Mouse (Mus musculus): ENCODE results near the gene Negr1.

- no peak for TF ChIP-seq ZC3H11A (IDR thresholded peaks at IDR 0.05; ENCODE audit: borderline replicate concordance, low read depth, low read length)
- no peak for TF ChIP-seq ZNF384 (IDR thresholded peaks at IDR 0.05; ENCODE audit: low read depth, low read length)
- no peak for TF ChIP-seq HCFC1 (IDR thresholded peaks at IDR 0.05; ENCODE audit: borderline replicate concordance, insufficient read depth, low read length)
- no peak for TF ChIP-seq CHD2 (IDR thresholded peaks at IDR 0.05; ENCODE audit: low read depth, low read length)
- TF ChIP-seq MAFK (IDR thresholded peaks at IDR 0.05; ENCODE audit: insufficient read depth, low read depth, low read length): 0 out of 2 replicates have a peak, but pooled peaks have one; percentile 24
These were observed 627.5 kb downstream of the Negr1 start for GRCm38 (mm10) chr3:157188939-157189725.

Measured in ES-E14 (cell line).